Mouse (Mus musculus): ENCODE data around the gene Stx11.

DNA sequence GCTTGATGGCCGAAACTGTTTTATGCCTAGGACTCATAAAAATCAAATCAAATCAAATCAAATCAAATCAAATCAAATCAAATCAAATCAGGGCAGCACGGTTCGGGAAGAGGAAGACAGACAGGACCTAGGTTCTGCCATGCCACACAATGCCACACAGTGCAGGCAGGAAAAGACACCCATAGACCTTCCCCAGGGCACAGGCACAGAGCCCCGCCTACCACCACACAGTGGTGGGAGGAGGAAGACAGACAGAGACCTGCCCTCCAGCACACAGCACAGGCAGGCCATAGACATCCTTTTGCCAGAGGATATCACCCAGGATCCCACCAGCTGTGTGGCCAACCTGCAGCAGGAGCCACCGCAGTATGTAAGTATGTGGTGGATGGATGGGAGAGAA, 27.9 kb upstream of the Stx11 start:
- no peak for TF ChIP-seq CTCF (IDR thresholded peaks at IDR 0.05; ENCODE audit: low read depth)
- no peak for TF ChIP-seq EP300 (IDR thresholded peaks at IDR 0.05; ENCODE audit: low read depth)

All from liver, postnatal 0 days (tissue).